Mouse (Mus musculus) MN1 (cell line): ENCODE results near the gene Art5.
A peak's percentile ranks its signal among the peaks of the same experiment; 100 is the strongest.
"Not testable (repeated sequence)": the region's sequence is repeated elsewhere in the genome, so short reads cannot be mapped to it uniquely, and the experiment has no call there.

Experiments used
- DNase-seq: peaks from one replicate; pipeline ENCODE4 v3.0.0-alpha.2; 2016; ENCODE audit warnings: low spot score

Art5 gene

GRCm38 (mm10) chr7:102081784-102082183, 27.5 kb downstream of the Art5 start:
- DNase-seq: no peak

GRCm38 (mm10) chr7:102080311-102080710, 29.0 kb downstream of the Art5 start:
- DNase-seq: no peak

- DNase-seq: peak; percentile 61
Observed at GRCm38 (mm10) chr7:102078517-102078916, 30.8 kb downstream of the Art5 start.

GRCm38 (mm10) chr7:102076714-102077296, 32.5 kb downstream of the Art5 start:
- peak; percentile 34 for DNase-seq

GRCm38 (mm10) chr7:102066363-102066762, 42.9 kb downstream of the Art5 start:
- DNase-seq: no peak

- peak; percentile 92 for DNase-seq
Observed at GRCm38 (mm10) chr7:102065046-102065891, 44.0 kb downstream of the Art5 start, which contains the start of the genes Rnf121, Xndc1 and Xntrpc. Rnf121 (minus strand) TSS chr7:102065469. Xndc1 (plus strand) TSS chr7:102065511. Xntrpc (plus strand) TSS chr7:102065713.

GRCm38 (mm10) chr7:102064655-102065045, 44.6 kb downstream of the Art5 start:
- DNase-seq: no peak

- DNase-seq: no peak
Observed at GRCm38 (mm10) chr7:102063891-102064290, 45.4 kb downstream of the Art5 start.

GRCm38 (mm10) chr7:102062203-102062602, 47.1 kb downstream of the Art5 start:
- DNase-seq: no peak

GRCm38 (mm10) chr7:102061353-102061752, 47.9 kb downstream of the Art5 start:
- DNase-seq: no peak

GRCm38 (mm10) chr7:102048524-102048923, 60.8 kb downstream of the Art5 start:
- DNase-seq: not testable (repeated sequence)
